Mouse (Mus musculus) yolk sac, embryonic 10.5 days (tissue): ENCODE measurements around the gene Brd1.
A peak's percentile ranks its signal among the peaks of the same experiment; 100 is the strongest.
"Not testable (repeated sequence)": the region's sequence is repeated elsewhere in the genome, so short reads cannot be mapped to it uniquely, and the experiment has no call there.

Experiments used
- DNase-seq: peaks from one replicate; pipeline ENCODE4 v3.0.0-alpha.2; 2017; ENCODE audit warnings: low spot score

Gene Brd1

DNA sequence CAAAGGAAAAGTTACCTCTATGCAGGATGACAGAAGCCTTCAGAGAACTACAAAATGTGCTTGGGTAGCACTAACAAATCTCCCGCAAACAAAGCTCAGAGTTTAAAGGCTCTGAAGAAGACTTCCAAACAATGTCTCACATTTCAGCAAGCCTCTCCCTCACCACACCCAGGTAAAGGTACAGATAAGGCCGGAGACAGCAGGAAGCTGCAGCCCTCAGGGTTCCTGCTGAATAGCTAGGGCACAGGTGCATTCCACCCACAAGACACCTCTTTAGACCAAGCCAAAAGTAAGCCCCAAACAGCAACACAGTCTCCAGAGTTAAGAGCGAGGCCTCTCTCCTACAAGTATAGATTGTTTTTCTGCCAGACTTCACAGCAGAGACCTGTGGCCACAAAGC lies 3.3 kb downstream of the Brd1 start:
- peak; percentile 68 for DNase-seq

DNA sequence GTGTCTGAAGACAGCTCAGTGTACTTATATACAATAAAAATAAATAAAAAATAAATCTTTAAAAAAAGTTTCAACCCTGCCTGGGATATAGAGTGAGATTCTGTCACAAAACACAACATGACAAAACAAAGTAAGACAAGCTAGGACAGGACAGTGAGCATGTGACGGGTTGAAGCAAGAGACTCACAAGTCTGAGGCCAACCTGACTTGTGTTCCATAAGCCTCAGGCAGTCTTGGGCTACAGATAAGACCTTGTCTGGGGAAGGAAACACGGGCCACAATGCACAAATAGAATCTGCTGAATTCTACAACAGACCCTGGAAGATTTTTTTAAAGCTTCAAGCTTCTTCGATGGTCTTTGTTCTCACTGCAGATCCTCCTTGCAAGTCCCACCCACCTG lies 6.8 kb downstream of the Brd1 start:
- DNase-seq: no peak

DNA sequence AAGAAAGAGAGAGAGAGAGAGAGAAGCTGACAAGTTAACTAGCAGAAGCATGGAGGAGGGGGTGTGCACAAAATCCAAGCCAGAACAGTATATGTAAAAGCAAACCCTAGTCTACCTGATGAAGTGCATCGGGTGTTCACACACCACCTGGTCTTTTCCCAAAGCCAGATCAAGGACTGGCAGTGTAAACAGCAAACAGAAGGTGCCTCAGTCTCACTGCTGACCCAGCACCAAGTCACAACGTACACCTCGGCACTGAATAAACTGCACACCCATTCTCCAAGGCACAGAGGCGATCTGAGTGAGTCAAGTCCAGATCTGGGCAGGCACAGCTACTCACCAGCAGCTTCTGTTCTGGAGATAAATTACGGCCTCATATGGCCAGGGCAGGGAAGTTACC lies 9.0 kb downstream of the Brd1 start:
- DNase-seq: no peak

DNA sequence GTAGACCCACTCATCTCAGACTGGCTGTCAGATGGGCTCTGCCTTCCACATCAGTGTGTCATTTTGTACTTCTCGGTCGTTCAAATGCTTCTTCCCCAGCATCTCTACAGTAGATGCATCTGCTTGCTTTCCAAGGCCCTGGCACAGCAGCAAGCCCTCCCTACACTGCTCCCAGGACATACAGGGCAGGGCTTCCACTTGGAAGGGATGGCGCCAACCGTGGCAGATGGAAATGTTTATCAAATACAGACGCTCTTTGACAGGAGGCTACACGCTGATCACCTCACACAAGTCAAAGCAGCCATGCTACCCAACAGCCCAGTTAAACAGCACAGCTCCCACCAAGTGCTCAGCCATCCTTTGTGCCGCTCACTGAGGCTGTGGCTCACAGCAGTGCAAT lies 9.7 kb downstream of the Brd1 start:
- DNase-seq: no peak

DNA sequence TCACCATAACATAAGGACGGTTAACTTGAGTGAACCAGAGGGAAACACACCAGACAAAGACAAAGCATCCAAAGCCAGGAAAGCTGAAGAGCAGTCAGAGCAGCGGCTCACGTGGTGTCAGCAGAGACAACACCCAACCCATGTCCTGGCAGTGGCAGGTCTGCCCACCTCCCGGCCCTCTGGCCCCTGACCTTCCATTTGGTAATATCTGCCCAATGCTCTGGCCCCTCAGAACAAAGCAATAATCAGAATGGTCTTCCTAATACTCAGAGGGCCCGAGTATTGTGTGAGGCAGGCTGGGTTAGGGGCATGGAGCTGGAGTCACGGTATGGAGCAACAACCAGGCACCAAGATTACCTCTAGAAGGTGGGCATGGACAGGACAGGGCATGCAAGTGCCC lies 10.8 kb downstream of the Brd1 start:
- no peak for DNase-seq

DNA sequence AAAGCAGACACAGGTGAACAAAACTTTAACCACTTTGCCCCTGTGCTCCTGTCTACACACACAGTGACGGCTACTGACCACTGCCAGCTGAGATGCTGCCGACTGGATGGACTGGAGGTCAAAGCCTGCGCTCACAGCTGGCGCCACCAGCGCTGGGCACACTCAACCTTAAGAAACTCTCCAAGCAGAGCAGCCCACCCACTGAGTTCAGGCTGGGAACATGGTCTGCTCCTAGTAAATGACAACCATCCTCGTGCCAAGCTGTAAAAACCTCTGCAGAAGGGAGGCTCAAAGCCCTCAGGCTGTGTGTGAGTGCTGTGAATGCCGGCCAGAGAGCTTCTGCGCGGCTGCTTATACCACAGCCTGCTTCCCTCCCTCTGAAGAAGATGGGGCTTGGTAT lies 16.8 kb downstream of the Brd1 start:
- no peak for DNase-seq

DNA sequence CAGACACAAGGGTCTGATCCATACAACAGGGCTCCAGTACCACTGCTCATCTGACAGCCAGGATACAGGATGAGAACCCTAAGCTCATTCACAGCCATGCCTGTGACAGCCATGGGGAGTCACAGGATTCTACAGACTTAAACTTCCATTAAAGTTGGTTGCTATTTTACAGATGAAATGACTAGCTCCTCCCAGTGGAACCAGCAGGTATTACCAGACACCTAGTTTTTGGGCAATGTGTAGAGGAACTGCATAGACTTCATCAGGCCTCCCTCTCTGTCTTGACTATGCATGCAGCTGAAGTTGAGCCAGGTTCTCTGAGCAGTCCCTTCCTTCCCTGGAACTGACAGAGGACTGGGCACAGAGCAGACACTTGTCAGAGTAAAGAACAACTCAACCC lies 17.7 kb downstream of the Brd1 start:
- DNase-seq: no peak

DNA sequence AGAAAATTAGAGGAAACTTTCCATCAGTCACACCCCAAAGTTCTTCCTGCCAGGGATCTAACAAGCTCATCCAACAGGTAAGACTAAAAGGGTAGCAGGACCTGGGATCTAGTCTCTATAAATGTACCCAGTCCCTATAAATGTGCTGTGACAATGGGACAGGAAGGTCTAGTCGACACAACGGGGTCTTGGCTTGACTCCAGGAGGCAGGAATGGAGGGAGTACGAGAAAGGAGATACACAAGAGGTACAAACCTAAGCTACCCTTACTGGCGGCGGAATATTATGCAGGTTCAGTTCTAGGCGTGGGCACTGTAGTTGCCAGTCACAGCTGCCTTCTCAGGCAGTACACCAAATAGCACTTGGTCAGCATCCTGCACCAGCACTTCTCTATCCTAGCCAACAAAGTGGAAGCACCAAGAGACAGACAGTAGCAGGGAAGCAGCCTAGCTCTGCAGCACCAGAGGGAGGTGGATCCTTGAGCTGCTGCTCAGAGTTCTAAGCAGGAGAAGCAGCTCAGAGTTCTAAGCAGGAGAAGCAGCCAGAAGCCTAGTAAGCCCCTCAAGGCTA lies 19.9 kb downstream of the Brd1 start:
- no peak for DNase-seq

DNA sequence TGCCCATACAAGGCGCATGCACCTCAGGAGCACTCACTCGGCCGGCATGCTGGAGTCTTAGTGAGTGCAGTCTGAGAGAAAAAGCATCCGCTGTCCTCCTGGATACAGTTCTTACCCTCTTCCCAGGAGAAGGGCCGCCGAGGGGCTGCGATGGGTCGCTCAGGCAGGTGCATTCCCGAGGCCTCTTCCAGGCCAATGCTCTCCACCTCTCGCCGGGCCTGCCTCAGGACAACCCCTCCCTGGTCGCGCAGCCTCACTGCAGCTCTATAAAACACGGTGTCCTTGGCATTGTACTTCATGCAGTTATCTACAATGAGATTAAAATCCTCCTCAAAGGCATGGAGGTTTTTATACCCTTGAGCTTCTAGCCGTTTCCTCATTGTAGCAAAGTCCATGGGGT lies 21.5 kb downstream of the Brd1 start:
- DNase-seq: no peak

DNA sequence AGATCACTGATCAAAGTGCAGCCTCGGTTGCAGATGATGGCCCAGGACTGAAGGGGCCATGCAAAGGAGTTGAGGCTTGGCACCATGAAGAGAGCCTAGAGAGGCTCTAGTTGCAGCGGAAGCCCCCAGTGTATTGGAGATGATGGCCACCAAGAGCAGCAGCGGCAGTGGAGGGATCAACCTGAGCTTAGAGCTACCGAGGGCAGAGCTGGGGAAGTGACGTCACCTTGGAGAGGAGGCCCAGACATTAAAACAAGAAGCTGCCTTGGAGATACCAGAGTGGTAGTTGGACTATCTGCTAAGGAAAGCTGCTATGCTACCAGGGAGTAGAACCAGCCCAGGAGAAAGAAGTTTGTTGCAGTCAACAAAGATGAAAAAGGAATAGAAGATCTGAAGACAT lies 24.2 kb downstream of the Brd1 start:
- DNase-seq: no peak

DNA sequence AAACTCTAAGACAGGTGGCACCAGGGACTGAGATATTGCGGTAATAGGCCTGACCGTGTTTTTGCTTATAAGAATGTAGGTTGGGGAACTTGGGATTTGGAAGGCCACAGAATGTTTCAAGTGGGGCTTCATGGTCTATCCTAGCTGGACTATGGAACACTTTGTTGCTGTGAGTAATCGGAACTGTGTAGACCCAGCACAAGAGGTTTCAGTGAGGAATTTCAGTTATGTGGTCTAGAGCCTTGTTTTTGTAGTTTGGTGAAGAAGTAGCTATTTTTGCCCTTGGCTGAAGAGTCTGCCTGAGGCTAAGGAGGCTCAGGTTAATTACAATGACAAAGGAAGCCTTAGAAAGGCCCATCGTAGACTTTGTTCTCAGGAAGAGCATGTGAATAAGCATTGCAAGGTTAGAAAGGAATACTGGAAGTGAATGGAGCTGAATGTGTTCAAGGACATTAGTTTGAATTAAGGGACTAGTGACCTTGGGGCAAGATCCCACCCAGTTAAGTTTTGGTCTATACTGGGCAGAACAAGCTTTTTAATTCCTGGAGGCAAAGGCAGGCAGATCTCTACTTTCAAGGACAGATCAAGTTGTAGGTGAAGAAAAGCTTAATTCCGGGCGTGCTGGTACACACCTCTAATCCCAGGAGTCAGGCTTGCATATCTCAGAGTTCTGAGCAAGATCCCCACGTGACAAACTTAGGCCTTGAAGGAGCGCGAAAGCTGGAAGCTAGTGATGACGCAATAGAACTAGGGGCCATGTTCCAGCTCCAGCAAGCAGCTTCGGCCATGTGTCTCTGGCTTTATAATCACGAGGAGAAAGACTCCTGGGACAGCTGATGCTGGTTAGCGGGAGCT lies 25.1 kb downstream of the Brd1 start:
- peak; percentile 76 for DNase-seq

DNA sequence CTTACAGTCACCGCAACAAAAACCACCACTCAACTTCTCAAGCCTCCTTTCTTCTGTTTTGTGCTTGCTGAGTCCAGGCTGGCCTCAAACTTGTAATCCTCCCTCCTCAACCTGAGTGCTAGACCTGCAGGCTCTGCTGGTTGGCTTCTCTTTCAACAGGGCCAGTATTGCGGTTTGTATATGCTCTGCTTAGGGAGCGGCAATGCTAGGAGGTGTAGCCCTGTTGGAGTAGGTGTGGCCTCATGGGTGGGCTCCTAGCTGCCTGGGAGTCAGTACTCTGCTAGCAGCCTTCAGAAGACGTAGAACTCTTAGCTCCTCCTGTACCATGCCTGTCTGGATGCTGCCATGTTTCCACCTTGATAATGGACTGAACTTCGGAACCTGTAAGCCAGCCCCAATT lies 25.8 kb downstream of the Brd1 start:
- no peak for DNase-seq

DNA sequence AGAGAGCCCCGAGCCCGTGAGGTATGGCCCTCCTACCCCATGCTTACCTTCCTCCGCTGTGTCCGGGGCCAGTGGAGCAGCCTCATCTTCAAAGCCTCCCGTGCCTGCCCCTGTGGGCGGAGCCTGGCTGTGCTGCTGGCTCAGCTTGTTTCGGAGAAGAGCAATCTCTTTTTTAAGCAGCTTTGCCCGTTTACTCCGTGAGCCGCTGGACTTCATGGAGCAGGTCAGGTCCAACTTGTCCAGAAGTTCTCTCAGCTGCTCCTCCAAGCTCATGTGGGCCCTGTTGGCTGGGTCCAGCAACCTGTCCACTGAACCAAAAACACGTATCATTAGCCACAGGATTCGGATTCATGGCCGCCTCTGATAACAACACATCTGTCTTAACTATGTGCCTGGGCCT lies 27.0 kb downstream of the Brd1 start:
- DNase-seq: not testable (repeated sequence)

DNA sequence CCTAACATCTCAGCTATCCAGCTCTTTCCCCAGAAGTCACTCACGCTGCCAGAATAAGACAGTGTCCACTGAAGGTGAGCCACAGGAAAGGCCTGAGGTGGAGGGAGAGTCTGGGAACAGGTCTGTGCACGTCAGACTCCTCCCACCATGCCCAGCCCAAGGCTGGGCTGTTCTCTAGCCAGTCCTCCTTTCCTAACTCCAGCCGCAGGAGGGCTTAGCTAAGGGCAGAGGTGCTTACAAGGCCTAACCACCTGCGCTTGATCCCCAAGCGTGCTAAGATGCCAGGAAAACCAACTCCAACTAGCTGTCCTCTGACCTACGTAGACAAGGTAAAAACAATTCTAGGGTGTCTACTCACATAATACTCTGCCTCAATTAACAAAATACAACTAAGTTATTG lies 27.7 kb downstream of the Brd1 start:
- no peak for DNase-seq

DNA sequence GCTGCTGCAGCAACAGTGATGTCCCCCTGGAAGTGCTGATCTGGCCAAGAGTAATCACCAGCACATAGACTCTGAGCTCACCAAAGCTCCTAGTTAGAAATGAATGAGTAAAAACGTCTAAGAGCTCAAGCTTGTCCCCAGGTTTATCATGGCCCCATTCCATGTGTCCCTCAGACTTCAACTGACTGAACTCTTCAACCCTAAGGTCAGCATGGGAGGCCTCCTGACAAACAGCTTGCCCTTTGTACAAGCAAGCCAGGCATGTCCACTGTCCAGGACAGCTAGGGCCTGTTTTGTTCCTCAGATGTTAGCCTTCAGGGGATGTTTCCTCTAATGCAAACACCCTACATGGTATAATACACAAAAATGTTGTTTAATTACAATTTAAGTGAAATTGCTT lies 29.7 kb downstream of the Brd1 start:
- DNase-seq: no peak

DNA sequence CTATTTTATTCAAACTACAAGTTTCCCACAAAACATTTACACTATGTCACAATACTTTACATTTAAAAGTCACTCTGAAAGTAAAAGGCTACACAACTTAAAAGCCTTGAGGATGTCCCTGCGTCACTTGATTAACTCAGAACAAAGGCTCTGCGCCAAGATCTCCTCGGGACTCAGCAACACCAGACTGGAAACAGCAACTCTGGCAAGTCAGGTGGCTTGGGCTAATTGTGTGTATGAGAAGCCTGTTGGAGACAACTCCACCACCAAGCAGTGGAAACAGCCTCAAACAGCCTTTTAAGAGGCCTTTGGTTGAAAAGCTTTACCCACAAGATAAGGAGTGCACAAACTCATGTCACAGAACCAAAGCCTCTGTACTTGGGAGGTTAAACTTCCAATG lies 31.5 kb downstream of the Brd1 start:
- DNase-seq: no peak

DNA sequence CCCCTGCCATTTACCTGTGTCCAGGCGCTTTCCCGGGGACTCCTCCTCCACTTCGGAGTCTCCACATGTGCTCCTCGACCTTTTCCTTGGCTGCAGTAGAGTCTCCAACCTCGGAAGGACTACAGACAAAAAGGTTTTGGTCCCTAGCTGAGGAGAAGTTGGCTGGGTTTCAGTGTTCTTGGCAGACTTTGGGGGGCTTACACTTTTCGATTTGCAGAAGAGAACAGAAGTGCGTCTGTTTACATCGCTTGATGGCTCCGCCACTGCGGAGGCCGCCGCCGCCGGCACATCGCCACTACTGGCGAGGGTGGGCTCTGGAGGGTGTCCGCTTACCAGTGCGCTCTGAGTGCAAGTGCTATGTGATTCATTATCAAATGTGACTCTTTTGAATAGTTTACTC lies 33.3 kb downstream of the Brd1 start:
- DNase-seq: no peak

DNA sequence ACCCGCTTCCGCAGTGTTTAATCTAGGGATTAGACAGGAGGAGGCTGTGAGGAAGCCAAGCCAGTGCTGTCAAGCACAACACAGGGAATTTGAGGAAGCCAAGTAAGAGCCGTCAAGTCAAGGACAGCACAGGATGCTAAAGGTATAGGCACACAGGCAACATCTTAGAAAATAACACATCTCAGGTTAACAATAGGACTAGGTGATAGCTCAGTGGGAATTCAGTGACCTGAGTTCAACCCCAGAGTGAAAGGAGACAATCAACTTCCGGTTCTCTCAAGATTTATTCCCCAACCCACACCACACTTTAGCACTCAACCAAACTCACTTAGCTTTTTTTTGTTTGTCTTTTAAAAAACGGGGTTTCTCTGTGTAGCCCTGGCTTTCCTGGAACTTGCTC lies 34.5 kb downstream of the Brd1 start:
- no peak for DNase-seq

DNA sequence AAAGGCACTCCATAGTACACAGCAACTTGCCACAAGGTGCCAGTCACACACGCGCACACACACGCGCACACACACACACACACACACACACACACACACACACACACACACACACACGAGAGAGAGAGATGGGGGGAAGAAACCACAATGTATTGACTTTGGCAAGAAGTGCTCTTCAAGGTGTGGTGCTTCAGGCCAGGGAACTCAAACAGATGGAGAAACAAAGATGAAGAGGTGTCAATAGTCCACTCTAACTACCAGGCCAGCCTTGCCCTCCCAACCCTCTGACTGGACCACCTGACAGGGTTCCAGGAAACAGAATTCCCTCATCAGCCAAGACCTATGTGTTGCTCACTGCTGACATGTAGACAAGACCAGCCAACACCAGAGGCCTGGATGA lies 36.4 kb downstream of the Brd1 start:
- no peak for DNase-seq

DNA sequence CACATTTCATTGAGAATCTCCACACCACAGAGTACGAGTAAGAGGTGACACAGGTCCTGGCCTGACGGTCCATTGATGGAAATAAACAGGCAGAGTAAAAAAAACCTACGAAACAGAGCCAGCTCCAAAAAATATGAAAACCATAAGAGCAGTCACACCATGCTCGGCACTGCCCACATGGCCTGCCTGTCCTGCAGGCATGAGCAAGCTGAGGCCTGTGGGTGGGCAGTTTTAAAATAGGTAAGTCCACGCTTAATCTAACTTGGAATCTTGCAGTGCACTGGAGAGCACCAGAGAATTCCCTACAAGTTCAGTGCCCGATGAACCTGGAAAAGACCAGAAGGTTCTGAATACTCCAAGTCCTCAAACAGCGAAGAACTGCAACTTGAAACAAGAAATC lies 38.0 kb downstream of the Brd1 start:
- no peak for DNase-seq

DNA sequence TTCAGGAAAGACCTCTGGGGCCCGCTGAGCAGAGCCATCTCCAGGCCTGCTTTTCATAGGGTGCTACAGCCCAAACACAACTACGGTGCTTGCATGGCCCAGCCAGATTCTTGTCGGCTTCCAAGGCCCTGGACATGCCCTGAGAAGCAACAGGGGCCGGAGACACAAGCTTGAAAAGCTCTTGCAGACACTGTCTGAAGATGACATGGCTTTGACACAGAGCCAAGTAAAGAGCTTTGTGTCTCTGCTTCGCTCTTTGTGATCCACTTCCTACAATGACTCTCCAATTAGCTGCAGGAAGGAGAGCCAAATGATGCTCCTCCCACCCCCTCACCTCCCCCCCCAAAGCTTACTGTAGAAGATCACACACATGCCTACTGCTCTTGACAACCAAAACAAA lies 40.0 kb downstream of the Brd1 start:
- no peak for DNase-seq

DNA sequence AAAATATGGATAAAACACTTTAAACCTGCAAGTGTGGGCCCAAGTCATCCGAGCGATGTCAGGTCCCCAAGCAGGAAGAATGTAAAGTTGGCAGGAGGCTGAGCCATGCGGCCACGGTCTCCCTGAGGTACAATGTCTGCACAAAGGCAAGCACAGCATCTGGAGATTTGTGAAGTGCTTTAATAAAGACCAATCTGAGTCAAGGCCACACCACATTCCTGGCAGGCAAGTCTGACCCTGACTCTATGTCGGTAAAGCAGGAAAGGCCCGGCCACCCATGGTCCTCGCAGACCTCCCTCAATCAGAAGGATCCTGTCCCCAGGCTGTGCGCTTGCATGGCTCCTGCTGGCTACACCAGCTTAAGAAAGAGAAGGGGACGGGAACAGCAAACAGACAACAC lies 41.3 kb downstream of the Brd1 start:
- DNase-seq: no peak

DNA sequence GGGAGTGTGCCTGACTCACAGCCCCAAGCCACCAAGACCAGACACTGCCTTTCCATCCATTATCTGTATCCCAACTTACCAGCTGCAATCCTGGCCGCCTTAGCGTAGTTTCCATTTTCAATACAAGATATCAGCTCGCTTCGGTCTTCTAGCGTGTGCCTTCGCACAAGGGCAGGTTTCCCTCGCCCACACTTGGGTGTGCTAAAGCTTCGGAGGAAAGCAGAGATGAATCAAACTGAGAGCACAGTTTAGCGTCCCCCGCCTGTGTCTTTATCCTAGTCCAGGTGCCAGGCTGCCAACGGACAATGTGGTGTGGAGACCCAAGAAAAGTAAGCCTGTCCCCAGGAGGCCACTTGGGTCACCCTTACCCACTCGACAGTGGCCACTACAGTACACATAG lies 42.9 kb downstream of the Brd1 start:
- no peak for DNase-seq

DNA sequence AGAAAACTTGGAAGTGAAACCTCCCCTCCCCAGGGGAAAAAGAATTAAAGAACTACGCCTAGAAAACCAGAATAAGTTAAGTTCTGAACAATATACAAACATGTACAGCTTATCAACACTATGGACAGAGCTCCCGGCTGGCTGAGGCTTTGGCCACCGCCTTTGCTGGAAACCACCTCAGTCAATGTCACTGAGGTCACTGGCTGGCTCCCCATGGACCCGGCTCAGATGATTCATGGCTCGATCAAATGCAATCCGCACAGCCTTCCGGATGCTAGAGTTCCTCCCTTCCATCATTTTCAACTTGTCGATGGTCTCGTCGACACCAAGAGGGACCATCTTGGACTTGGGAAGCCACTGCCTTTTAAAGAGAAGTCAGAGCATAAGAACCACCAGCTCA lies 45.9 kb downstream of the Brd1 start:
- no peak for DNase-seq
